Mouse (Mus musculus) left cerebral cortex, adult 2 months (tissue): ENCODE results near the gene Ptprd. TPM values are rescaled to one million over a fixed set of nuclear protein-coding genes. Genes with fewer than 3 reads are reported as not detected.

Experiments used
- DNase-seq, 2 experiments: peaks; one replicate each; pipeline ENCODE4 v3.0.0; 2021 to 2022; ENCODE audit warnings: low spot score in 2 of 2, mixed read lengths in 1 of 2; ENCODE audit errors: extremely low spot score in 1 of 2
- H3K27ac ChIP-seq: fragments of 200-600 bp; 2 replicates; pipeline ENCODE4 v1.8.1; 2022
- H3K4me3 ChIP-seq: fragments of 200-600 bp; 2 replicates; pipeline ENCODE4 v1.8.1; 2022
- CTCF ChIP-seq: fragments of 200-600 bp; IDR thresholded peaks from 2 replicates; pipeline ENCODE4 v1.8.1; 2022; ENCODE audit warnings: antibody characterized with exemption, mild to moderate bottlenecking, moderate library complexity
- intact Hi-C: fragments of 180-260 bp; cut with DNase I; formaldehyde crosslinking; loops from one replicate; pipeline ENCODE4 v1.15.1; 2025
- total RNA-seq, 2 experiments: library from RNA; stranded (reverse); gene quantifications; 2 replicates each; pipeline ENCODE4 v1.2.3; 2021

Ptprd gene
- total RNA-seq, 2 experiments from 2014 or later, result 307 to 330 TPM

- DNase-seq, result no peak
- H3K4me3 ChIP-seq, result no peak overlapping the region
- H3K27ac ChIP-seq, result peak overlapping the region; percentile 34; the same call in 1 of the 2 replicates
- TF ChIP-seq CTCF, result no peak
- intact Hi-C loops, result no loop called here
Observed at GRCm38 (mm10) chr4:76424324-76425229, 1787.2 kb downstream of the Ptprd start.

- H3K4me3 ChIP-seq, result no peak overlapping the region
- intact Hi-C loops, result no loop called here
- TF ChIP-seq CTCF, result no peak
- no peak for DNase-seq
- no peak overlapping the region for H3K27ac ChIP-seq
Observed at GRCm38 (mm10) chr4:76422113-76422512, 1789.6 kb downstream of the Ptprd start.

- no peak for DNase-seq
Observed at GRCm38 (mm10) chr4:76419641-76420040, 1792.1 kb downstream of the Ptprd start.

GRCm38 (mm10) chr4:76417676-76418075, 1794.1 kb downstream of the Ptprd start:
- intact Hi-C loops, result loop anchor here (1.0 kb wide), 1 partner anchor 36 kb away; no protein-coding TSS in a partner anchor
- Histone ChIP-seq H3K4me3 (no peak overlapping the region), H3K27ac (no peak overlapping the region)
- no peak for TF ChIP-seq CTCF
- DNase-seq, result no peak

More at GRCm38 (mm10) chr4:76419641-76420040, 1792.1 kb downstream of the Ptprd start:
- Histone ChIP-seq H3K4me3 (no peak overlapping the region), H3K27ac (no peak overlapping the region)
- TF ChIP-seq CTCF, result no peak
- intact Hi-C loops, result no loop called here

GRCm38 (mm10) chr4:76415624-76416023, 1796.1 kb downstream of the Ptprd start:
- no peak overlapping the region for H3K27ac ChIP-seq
- no peak for DNase-seq
- no peak for TF ChIP-seq CTCF
- intact Hi-C loops, result no loop called here
- no peak overlapping the region for H3K4me3 ChIP-seq

GRCm38 (mm10) chr4:76414591-76414990, 1797.2 kb downstream of the Ptprd start:
- Histone ChIP-seq H3K4me3 (no peak overlapping the region), H3K27ac (no peak overlapping the region)
- no peak for DNase-seq
- no peak for TF ChIP-seq CTCF
- intact Hi-C loops, result no loop called here

- Histone ChIP-seq H3K27ac (no peak overlapping the region), H3K4me3 (no peak overlapping the region)
- TF ChIP-seq CTCF, result no peak
- intact Hi-C loops, result no loop called here
- DNase-seq, result no peak
Observed at GRCm38 (mm10) chr4:76410053-76410452, 1801.7 kb downstream of the Ptprd start.

- intact Hi-C loops, result no loop called here
- TF ChIP-seq CTCF, result no peak
- Histone ChIP-seq H3K27ac (no peak overlapping the region), H3K4me3 (no peak overlapping the region)
- no peak for DNase-seq
Observed at GRCm38 (mm10) chr4:76409159-76409558, 1802.6 kb downstream of the Ptprd start.

GRCm38 (mm10) chr4:76405862-76406454, 1805.8 kb downstream of the Ptprd start:
- TF ChIP-seq CTCF, result no peak
- Histone ChIP-seq H3K27ac (no peak overlapping the region), H3K4me3 (no peak overlapping the region)
- intact Hi-C loops, result no loop called here
- no peak for DNase-seq

GRCm38 (mm10) chr4:76403219-76403618, 1808.5 kb downstream of the Ptprd start:
- intact Hi-C loops, result no loop called here
- no peak for TF ChIP-seq CTCF
- no peak overlapping the region for H3K4me3 ChIP-seq
- no peak for DNase-seq
- H3K27ac ChIP-seq, result no peak overlapping the region

- intact Hi-C loops, result no loop called here
- DNase-seq, result no peak
- no peak for TF ChIP-seq CTCF
- Histone ChIP-seq H3K4me3 (no peak overlapping the region), H3K27ac (no peak overlapping the region)
Observed at GRCm38 (mm10) chr4:76387887-76388286, 1823.9 kb downstream of the Ptprd start.
